Mouse (Mus musculus): ENCODE results near the gene Dirc2.

DNA sequence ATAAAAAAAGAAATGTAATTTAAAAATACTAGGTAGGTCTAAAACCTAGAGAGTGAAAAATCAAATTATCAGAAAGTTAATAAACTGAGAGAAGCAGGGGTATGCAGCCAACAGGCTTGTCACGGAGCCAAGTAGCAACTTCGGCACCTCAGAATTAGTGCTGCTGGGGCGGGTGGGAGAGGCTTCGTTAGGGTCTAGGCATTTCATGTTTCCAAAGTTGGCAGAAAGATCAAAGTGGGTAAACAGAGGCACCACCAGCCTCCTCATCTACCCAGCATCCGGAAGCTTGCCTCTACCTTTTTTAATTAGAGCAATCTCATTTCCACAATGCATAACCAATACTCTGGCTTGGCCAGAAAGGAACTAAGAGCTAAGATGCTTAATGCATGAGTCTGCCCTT, 115.2 kb downstream of the Dirc2 start:
- TF ChIP-seq CTCF (IDR thresholded peaks at IDR 0.05; ENCODE audit: low read depth) (no peak), EP300 (IDR thresholded peaks at IDR 0.05; ENCODE audit: low read depth) (no peak)
